8 mouse cellular contexts compared by ENCODE assay signal in genomic region chr1:155812581-155813499, GRCm38 (mm10). TPM values are rescaled to one million over a fixed set of nuclear protein-coding genes. Genes with fewer than 3 reads are reported as not detected.
DNase-seq lines count a peak whose midpoint lies in the region; ATAC-seq and TF ChIP-seq lines count a peak whose summit lies in the region.

Gene Qsox1, minus strand, starts transcription at chr1:155812889.

- H3K9ac ChIP-seq in embryonic facial prominence, embryonic 15.5 days = peak within 1 kb of the TSS; percentile 58
- H3K9ac ChIP-seq in kidney, embryonic 14.5 days (ENCODE audit: low read depth, low read length) = peak within 1 kb of the TSS; percentile 59
- H3K9ac ChIP-seq in limb, embryonic 15.5 days = peak within 1 kb of the TSS; percentile 65

- no peaks in the 10 kb centered on the region for H3K27me3 ChIP-seq in embryonic facial prominence, embryonic 15.5 days
- no peaks in the 10 kb centered on the region for H3K27me3 ChIP-seq in kidney, embryonic 14.5 days (ENCODE audit: control insufficient read depth, insufficient read depth, low read length)
- no peaks in the 10 kb centered on the region for H3K27me3 ChIP-seq in limb, embryonic 15.5 days

- peak within 1 kb of the TSS; percentile 94 for H3K4me3 ChIP-seq in bone marrow, adult 2 months (replicated peaks; ENCODE audit: control insufficient read depth, low read depth, low read length)
- H3K4me3 ChIP-seq in embryonic facial prominence, embryonic 15.5 days (replicated peaks) = peak within 1 kb of the TSS; percentile 72
- H3K4me3 ChIP-seq in kidney, embryonic 14.5 days (ENCODE audit: low read length) = peak within 1 kb of the TSS; percentile 75
- H3K4me3 ChIP-seq in limb, embryonic 15.5 days = peak within 1 kb of the TSS; percentile 70

- DNase-seq in 416B (ENCODE audit: low read depth) = peak; percentile 86
- DNase-seq in heart, adult 9 months (ENCODE audit: low spot score in 2 of 2) = peak; percentile 87 to 88
- peak; percentile 49 to 76 for DNase-seq in monocyte, adult 2 months (ENCODE audit: low read depth in 1 of 2, low spot score in 2 of 2)
- DNase-seq in spleen, postnatal 36 days (ENCODE audit: low spot score in 2 of 2) = peak; percentile 82 to 85

- no peaks in the 10 kb centered on the region for H3K36me3 ChIP-seq in embryonic facial prominence, embryonic 15.5 days
- H3K36me3 ChIP-seq in kidney, embryonic 14.5 days (ENCODE audit: control insufficient read depth, insufficient read depth, low read length) = no peaks in the 10 kb centered on the region
- no peaks in the 10 kb centered on the region for H3K36me3 ChIP-seq in limb, embryonic 15.5 days

- no peaks in the 10 kb centered on the region for H3K9me3 ChIP-seq in embryonic facial prominence, embryonic 15.5 days (replicated peaks)
- H3K9me3 ChIP-seq in kidney, embryonic 14.5 days (ENCODE audit: control insufficient read depth, low read length) = no peaks in the 10 kb centered on the region
- H3K9me3 ChIP-seq in limb, embryonic 15.5 days = no peaks in the 10 kb centered on the region

- H3K4me2 ChIP-seq in embryonic facial prominence, embryonic 15.5 days (replicated peaks) = peak within 1 kb of the TSS; percentile 77
- H3K4me2 ChIP-seq in kidney, embryonic 14.5 days (replicated peaks; ENCODE audit: low read depth, low read length) = peak within 1 kb of the TSS; percentile 71
- peak within 1 kb of the TSS; percentile 76 for H3K4me2 ChIP-seq in limb, embryonic 15.5 days

- peak; percentile 91 for ATAC-seq in embryonic facial prominence, embryonic 15.5 days (ENCODE audit: insufficient number of reproducible peaks, low FRiP score, low TSS enrichment, low read depth)
- peak; percentile 96 for ATAC-seq in kidney, embryonic 14.5 days (ENCODE audit: low FRiP score, low TSS enrichment)
- ATAC-seq in limb, embryonic 15.5 days (ENCODE audit: insufficient number of reproducible peaks, low FRiP score, low TSS enrichment, low read depth) = peak; percentile 89

- peak within 1 kb of the TSS; percentile 52 for H3K27ac ChIP-seq in bone marrow, adult 2 months (ENCODE audit: control insufficient read depth, insufficient read depth, low read depth, low read length, poor library complexity)
- peak within 1 kb of the TSS; percentile 76 for H3K27ac ChIP-seq in embryonic facial prominence, embryonic 15.5 days (replicated peaks)
- H3K27ac ChIP-seq in kidney, embryonic 14.5 days (ENCODE audit: low read depth, low read length) = no peak within 1 kb of the TSS; the same call in 1 of the 2 replicates
- H3K27ac ChIP-seq in limb, embryonic 15.5 days = peak within 1 kb of the TSS; percentile 55

- TF ChIP-seq CTCF in bone marrow, adult 2 months (IDR thresholded peaks at IDR 0.05; ENCODE audit: control insufficient read depth, insufficient read depth, low read length) = no peak

- H3K4me1 ChIP-seq in bone marrow, adult 2 months (ENCODE audit: control insufficient read depth, insufficient read depth, low read length) = peaks cover 5% of the 10 kb centered on the region; the same call in 1 of the 2 replicates
- H3K4me1 ChIP-seq in embryonic facial prominence, embryonic 15.5 days = peaks cover 25% of the 10 kb centered on the region
- H3K4me1 ChIP-seq in kidney, embryonic 14.5 days (ENCODE audit: control insufficient read depth, insufficient read depth, low read length) = peaks cover 10% of the 10 kb centered on the region; the same call in 1 of the 2 replicates
- H3K4me1 ChIP-seq in limb, embryonic 15.5 days = peaks cover 32% of the 10 kb centered on the region

- WGBS in bone marrow, adult 2 months = under 1% methylated on average over 67 of the region's 67 CpGs
- WGBS in embryonic facial prominence, embryonic 15.5 days = under 1% methylated on average over 62 of the region's 67 CpGs
- WGBS in kidney, embryonic 14.5 days = under 1% methylated on average over 60 of the region's 67 CpGs
- WGBS in limb, embryonic 15.5 days = under 1% methylated on average over 63 of the region's 67 CpGs

- TF ChIP-seq POLR2A in bone marrow, adult 2 months (IDR thresholded peaks at IDR 0.05; ENCODE audit: borderline replicate concordance, control insufficient read depth, low read depth, low read length) = peak; percentile 85

RNA-seq across cellular contexts. Expression of gene Qsox1, which starts in this region (rescaled TPM):
- polyA plus RNA-seq in bone marrow, adult 2 months (2011; ENCODE audit: insufficient read depth, insufficient read length, low replicate concordance, missing spikeins) = 18.1 and 28.2 TPM in 2 replicates
- polyA plus RNA-seq in embryonic facial prominence, embryonic 15.5 days (2015; fragmentation: Nextera tagmentation; extraction: Ambion mirVana) = 41.4 and 42.2 TPM in 2 replicates
- polyA plus RNA-seq in kidney, embryonic 14.5 days (2014; fragmentation: Nextera tagmentation; extraction: Ambion mirVana) = 11.0 and 13.5 TPM in 2 replicates
- 47.3 and 48.0 TPM in 2 replicates for polyA plus RNA-seq in limb, embryonic 15.5 days (2015; fragmentation: Nextera tagmentation; extraction: Ambion mirVana)
